Mouse (Mus musculus): ENCODE data around the gene Erc2. TPM values are rescaled to one million over a fixed set of nuclear protein-coding genes. Genes with fewer than 3 reads are reported as not detected.
A peak's percentile ranks its signal among the peaks of the same experiment; 100 is the strongest.

Erc2 gene
- polyA plus RNA-seq, 1 experiment from 2014 or later = 110 TPM

DNA sequence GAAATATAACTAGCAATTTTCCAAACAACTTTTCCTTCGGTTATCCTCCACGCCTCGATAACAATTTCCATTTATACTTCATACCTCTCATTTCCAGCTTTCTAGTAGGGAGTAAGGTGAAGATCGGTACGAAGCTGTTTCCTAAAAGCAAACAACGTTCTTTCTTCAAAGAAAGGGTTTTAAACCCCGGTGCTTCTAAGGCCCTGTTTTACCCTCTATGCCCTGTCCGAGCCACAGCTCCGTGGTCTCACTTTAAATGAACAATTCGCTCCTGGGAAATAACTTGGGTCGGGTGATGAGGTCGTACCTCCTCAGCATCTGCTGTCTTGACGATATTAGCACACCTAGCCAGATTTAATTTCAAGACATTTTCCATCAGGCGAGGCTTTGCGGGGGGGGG lies 884.8 kb downstream of the Erc2 start:
- WGBS = under 1% methylated on average over 15 of the region's 15 CpGs
- peaks cover 51% of the 10 kb centered on the region for H3K27me3 ChIP-seq (replicated peaks)
- peaks cover 70% of the 10 kb centered on the region for H3K4me1 ChIP-seq
- peak overlapping the region; percentile 52 for H3K4me3 ChIP-seq
- ATAC-seq (replicated peaks) = no peak
- 0 out of 2 replicates have a peak overlapping the region, but pooled peaks have one; percentile 21 for H3K9ac ChIP-seq
- no peak overlapping the region for H3K27ac ChIP-seq
- H3K36me3 ChIP-seq (replicated peaks) = no peaks in the 10 kb centered on the region
- H3K9me3 ChIP-seq = no peaks in the 10 kb centered on the region
- H3K4me2 ChIP-seq = peak overlapping the region; percentile 95

DNA sequence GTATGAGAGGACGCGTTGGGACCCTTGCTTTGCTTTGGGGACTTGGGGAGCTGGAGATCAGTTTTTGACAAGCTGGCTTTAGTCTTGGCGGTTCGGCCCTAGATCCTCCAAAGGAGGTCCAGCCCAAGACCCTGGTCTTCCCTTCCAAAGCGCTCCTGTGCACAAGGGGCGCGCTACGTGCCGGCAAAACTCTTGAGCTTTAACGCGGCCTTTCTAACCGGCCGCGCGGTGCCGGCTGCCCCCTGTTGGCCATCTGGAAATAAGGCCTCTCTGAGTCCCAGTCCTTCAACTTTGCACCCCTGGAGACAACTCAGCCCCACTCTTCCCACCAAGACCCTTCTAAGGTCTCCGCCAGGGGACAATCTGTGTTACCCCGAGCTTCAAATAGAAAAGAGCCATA lies 885.2 kb downstream of the Erc2 start:
- no peak overlapping the region for H3K27ac ChIP-seq
- under 1% methylated on average over 18 of the region's 18 CpGs for WGBS

GRCm38 (mm10) chr14:28508288-28509258 lies 886.3 kb downstream of the Erc2 start:
- peaks cover 53% of the 10 kb centered on the region for H3K27me3 ChIP-seq (replicated peaks)
- peak overlapping the region; percentile 16; the same call in 1 of the 2 replicates for H3K27ac ChIP-seq
- no peaks in the 10 kb centered on the region for H3K9me3 ChIP-seq
- ATAC-seq (replicated peaks) = no peak
- H3K9ac ChIP-seq = peak overlapping the region; percentile 36
- WGBS = 13% methylated on average over 27 of the region's 27 CpGs
- H3K4me3 ChIP-seq = peak overlapping the region; percentile 39
- H3K36me3 ChIP-seq (replicated peaks) = no peaks in the 10 kb centered on the region
- H3K4me1 ChIP-seq = peaks cover 70% of the 10 kb centered on the region
- peak overlapping the region; percentile 95 for H3K4me2 ChIP-seq

More for the DNA sequence above, 885.2 kb downstream of the Erc2 start:
- peak overlapping the region; percentile 21; the same call in 1 of the 2 replicates for H3K9ac ChIP-seq
- H3K9me3 ChIP-seq = no peaks in the 10 kb centered on the region
- peaks cover 53% of the 10 kb centered on the region for H3K27me3 ChIP-seq (replicated peaks)
- peaks cover 70% of the 10 kb centered on the region for H3K4me1 ChIP-seq
- H3K4me3 ChIP-seq = peak overlapping the region; percentile 52
- no peaks in the 10 kb centered on the region for H3K36me3 ChIP-seq (replicated peaks)
- peak overlapping the region; percentile 95 for H3K4me2 ChIP-seq
- peak; percentile 19; the same call in 1 of the 2 replicates for ATAC-seq (replicated peaks)

- Histone ChIP-seq H3K4me1 (peaks cover 61% of the 10 kb centered on the region), H3K36me3 (replicated peaks) (no peaks in the 10 kb centered on the region), H3K9ac (peak overlapping the region; percentile 36), H3K9me3 (no peaks in the 10 kb centered on the region), H3K4me2 (peak overlapping the region; percentile 95), H3K27ac (peak overlapping the region; percentile 16; the same call in 1 of the 2 replicates), H3K27me3 (replicated peaks) (peaks cover 54% of the 10 kb centered on the region), H3K4me3 (peak overlapping the region; percentile 39)
- no peak; the same call in 1 of the 2 replicates for ATAC-seq (replicated peaks)
- 1% methylated on average over 47 of the region's 47 CpGs for whole genome bisulfite sequencing
Measured at GRCm38 (mm10) chr14:28509441-28510340, 887.5 kb downstream of the Erc2 start.

DNA sequence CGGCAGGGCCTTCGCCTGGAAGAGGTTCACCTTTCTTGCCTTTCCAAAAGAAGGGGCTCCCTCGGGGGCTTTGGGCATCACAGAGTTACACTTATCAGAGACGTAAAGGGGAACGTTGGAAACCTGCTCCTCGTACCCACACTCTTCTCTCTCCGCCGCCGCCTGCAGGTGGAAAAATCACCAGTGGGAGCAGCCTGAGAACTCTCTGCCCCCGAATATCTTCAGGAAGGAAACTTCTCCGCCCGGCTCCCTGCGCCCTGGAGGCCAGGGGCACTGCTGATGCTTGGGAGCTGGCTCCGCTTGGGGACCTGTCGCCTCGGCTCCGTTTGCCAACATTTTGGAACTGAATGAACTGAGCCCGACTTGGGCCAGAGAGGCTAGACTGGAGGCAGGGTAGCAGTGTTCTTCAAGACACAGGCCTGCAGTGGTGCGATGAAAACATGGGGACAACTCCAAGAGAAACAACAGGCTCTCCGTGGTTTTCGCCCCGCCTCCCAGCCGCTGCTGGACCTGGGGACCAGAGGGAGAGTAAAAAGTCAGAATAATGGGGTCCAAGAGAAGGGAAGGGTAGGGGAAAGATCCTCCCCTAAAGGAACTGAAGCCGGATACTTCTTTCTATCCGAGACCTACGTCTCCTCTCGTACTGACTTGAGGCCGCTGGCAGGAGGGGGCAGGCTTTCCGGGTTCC lies 888.3 kb downstream of the Erc2 start:
- Histone ChIP-seq H3K27me3 (replicated peaks) (peaks cover 58% of the 10 kb centered on the region), H3K27ac (0 out of 2 replicates have a peak overlapping the region, but pooled peaks have one; percentile 2), H3K36me3 (replicated peaks) (no peaks in the 10 kb centered on the region), H3K4me3 (peak overlapping the region; percentile 39), H3K9ac (peak overlapping the region; percentile 35), H3K4me1 (peaks cover 54% of the 10 kb centered on the region), H3K4me2 (peak overlapping the region; percentile 95), H3K9me3 (no peaks in the 10 kb centered on the region)
- WGBS = 3% methylated on average over 29 of the region's 29 CpGs
- ATAC-seq (replicated peaks) = no peak

DNA sequence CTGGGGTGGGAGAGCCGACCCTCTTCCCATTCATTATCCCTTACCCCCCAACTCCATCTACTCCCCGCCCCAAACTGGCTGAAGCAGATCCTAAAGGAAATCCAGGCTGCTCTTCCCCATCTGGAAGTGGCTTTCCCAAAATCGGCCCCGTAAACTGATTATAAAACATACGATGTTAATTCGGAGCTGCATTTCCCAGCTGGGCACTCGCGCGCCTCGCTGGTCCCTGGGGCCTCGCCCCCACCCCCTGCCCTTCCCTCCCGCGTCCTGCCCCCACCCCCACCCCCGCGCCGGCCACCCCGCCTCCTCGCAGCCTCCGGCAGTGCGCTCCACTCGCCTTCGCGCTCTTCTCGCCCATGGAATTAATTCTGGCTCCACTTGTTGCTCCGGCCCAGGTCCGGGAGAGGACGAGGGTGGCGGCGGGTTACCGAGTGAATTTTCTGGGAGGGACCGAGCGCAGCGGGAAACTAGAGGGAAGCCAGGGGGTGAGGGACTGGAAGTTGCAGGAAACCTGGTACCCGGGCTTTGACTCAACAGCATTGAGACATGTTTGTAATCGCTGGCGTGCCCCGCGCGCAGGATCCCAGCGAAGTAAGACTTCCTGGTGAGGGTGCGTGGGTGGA lies 888.9 kb downstream of the Erc2 start:
- peaks cover 58% of the 10 kb centered on the region for H3K27me3 ChIP-seq (replicated peaks)
- no peak overlapping the region for H3K27ac ChIP-seq
- no peaks in the 10 kb centered on the region for H3K36me3 ChIP-seq (replicated peaks)
- WGBS = under 1% methylated on average over 41 of the region's 41 CpGs
- H3K4me1 ChIP-seq = peaks cover 47% of the 10 kb centered on the region
- peak overlapping the region; percentile 39 for H3K4me3 ChIP-seq
- no peaks in the 10 kb centered on the region for H3K9me3 ChIP-seq
- H3K9ac ChIP-seq = peak overlapping the region; percentile 35; the same call in 1 of the 2 replicates
- no peak for ATAC-seq (replicated peaks)
- peak overlapping the region; percentile 95 for H3K4me2 ChIP-seq

DNA sequence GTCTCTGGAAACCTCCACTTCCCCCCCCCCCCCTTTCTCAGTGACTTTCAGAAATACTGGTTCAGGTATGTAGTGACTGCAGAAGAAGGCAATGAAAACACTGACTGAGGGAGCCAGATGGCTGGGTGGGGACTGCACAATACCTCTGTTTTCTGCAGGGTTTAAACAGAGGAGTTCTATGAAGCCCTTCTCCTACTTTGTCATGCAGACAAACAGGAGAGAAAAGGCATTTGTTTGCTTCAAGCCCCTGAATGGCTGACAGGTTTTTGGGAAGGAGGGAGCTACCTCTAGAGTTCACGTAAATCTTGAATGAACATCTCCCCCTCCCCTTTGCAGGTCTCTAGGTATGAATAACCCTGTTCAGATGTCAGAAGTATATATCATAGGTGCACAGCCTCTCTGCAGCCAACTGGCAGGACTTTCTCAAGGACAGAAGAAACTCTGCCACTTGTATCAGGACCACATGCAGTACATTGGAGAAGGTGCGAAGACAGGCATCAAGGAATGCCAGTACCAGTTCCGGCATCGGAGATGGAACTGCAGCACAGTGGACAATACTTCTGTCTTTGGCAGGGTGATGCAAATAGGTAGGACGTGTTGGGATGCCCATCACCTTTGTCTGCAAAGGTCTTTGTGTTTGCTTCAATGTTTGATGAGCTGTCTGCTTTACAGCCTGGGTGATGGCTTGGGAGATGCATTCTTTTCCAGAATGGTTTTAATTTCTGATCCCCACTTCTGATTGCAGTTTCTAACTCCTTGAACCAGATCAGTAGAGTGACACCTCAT lies 890.8 kb downstream of the Erc2 start:
- H3K27me3 ChIP-seq (replicated peaks) = peaks cover 50% of the 10 kb centered on the region
- H3K27ac ChIP-seq = no peak overlapping the region
- H3K36me3 ChIP-seq (replicated peaks) = no peaks in the 10 kb centered on the region
- no peak overlapping the region for H3K4me3 ChIP-seq
- no peaks in the 10 kb centered on the region for H3K9me3 ChIP-seq
- 75% methylated on average over 5 of the region's 5 CpGs for WGBS
- H3K9ac ChIP-seq = no peak overlapping the region
- H3K4me2 ChIP-seq = no peak overlapping the region
- ATAC-seq (replicated peaks) = no peak
- H3K4me1 ChIP-seq = peaks cover 32% of the 10 kb centered on the region

- H3K27me3 ChIP-seq (replicated peaks) = peaks cover 45% of the 10 kb centered on the region
- no peaks in the 10 kb centered on the region for H3K9me3 ChIP-seq
- H3K4me3 ChIP-seq = no peak overlapping the region
- H3K4me2 ChIP-seq = no peak overlapping the region
- peaks cover 26% of the 10 kb centered on the region for H3K4me1 ChIP-seq
- ATAC-seq (replicated peaks) = no peak
- no peak overlapping the region for H3K9ac ChIP-seq
- WGBS = 29% methylated on average over 2 of the region's 2 CpGs
- no peaks in the 10 kb centered on the region for H3K36me3 ChIP-seq (replicated peaks)
- no peak overlapping the region for H3K27ac ChIP-seq
Measured at GRCm38 (mm10) chr14:28514171-28514570, 891.9 kb downstream of the Erc2 start.

GRCm38 (mm10) chr14:28515331-28515730 lies 893.1 kb downstream of the Erc2 start:
- no peaks in the 10 kb centered on the region for H3K9me3 ChIP-seq
- 52% methylated on average over 6 of the region's 6 CpGs for WGBS
- no peak overlapping the region for H3K4me3 ChIP-seq
- peaks cover 37% of the 10 kb centered on the region for H3K27me3 ChIP-seq (replicated peaks)
- H3K27ac ChIP-seq = no peak overlapping the region
- no peak for ATAC-seq (replicated peaks)
- H3K4me2 ChIP-seq = no peak overlapping the region
- H3K36me3 ChIP-seq (replicated peaks) = no peaks in the 10 kb centered on the region
- H3K9ac ChIP-seq = no peak overlapping the region
- H3K4me1 ChIP-seq = peaks cover 15% of the 10 kb centered on the region

DNA sequence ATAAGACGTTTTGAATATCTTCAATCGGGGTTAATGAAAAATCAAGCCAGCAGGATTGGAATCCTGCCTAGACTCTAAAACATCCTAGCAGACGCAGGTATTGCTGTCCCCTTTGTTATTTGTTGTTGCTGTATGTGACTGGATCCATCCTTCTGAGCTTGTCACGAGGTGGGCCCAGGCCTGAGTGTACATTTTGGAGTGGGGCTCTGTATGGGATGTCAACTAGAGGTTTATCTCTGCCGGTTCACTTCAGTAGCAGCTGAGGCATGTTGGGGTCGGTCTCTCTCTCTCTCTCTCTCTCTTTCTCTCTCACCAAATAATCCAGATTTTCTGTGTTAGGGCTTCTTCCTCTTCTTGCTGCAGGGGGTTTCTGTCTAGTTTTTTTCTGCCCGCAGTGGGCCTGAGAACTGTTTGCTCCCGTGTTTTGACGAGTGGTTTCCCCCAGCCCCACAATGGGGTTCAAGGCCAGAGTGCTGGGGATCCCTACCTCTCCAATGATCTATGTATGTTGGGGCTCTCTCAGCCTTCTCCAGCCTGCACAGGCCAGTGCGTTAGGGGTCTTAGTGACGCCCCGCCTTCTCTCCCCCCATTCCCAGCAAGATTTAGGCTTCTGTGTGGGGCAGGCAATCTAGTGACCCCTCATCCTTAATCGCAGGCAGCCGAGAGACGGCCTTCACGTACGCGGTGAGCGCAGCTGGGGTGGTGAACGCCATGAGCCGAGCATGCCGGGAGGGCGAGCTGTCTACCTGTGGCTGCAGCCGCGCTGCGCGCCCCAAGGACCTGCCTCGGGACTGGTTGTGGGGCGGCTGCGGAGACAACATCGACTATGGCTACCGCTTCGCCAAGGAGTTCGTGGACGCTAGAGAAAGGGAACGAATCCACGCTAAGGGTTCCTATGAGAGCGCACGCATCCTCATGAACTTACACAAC lies 895.7 kb downstream of the Erc2 start:
- WGBS = 61% methylated on average over 39 of the region's 39 CpGs
- H3K27me3 ChIP-seq (replicated peaks) = peaks cover 22% of the 10 kb centered on the region
- H3K4me1 ChIP-seq = no peaks in the 10 kb centered on the region
- no peak overlapping the region for H3K4me3 ChIP-seq
- ATAC-seq (replicated peaks) = no peak
- no peak overlapping the region for H3K9ac ChIP-seq
- no peaks in the 10 kb centered on the region for H3K9me3 ChIP-seq
- H3K27ac ChIP-seq = no peak overlapping the region
- no peaks in the 10 kb centered on the region for H3K36me3 ChIP-seq (replicated peaks)
- H3K4me2 ChIP-seq = 0 out of 2 replicates have a peak overlapping the region, but pooled peaks have one; percentile 8

Data from midbrain, embryonic 15.5 days (tissue).